Mouse (Mus musculus): ENCODE measurements around the gene Snx9. TPM values are rescaled to one million over a fixed set of nuclear protein-coding genes. Genes with fewer than 3 reads are reported as not detected.

Gene Snx9
- total RNA-seq, 1 experiment from 2014 or later = 36.5 TPM

GRCm38 (mm10) chr17:5980860-5981259, 139.7 kb downstream of the Snx9 start:
- ATAC-seq (replicated peaks; ENCODE audit: low read depth, poor library complexity, severe bottlenecking) = no peak

Other genes starting within 250 kb of the Snx9 start
- 9.5 and 10.3 TPM in 2 replicates for gene Synj2, start 100.0 kb downstream of the Snx9 start, total RNA-seq (2017)
- 1.9 and 4.8 TPM in 2 replicates for gene Serac1, start 238.4 kb downstream of the Snx9 start, total RNA-seq (2017)
- 51.5 and 63.0 TPM in 2 replicates for gene Gtf2h5, start 238.5 kb downstream of the Snx9 start, total RNA-seq (2017)

All from common myeloid progenitor, adult 5-6 weeks (primary cell).